Mouse (Mus musculus) midbrain, embryonic 16.5 days (tissue): Measurements from ENCODE around the gene Oip5. TPM values are rescaled to one million over a fixed set of nuclear protein-coding genes. Genes with fewer than 3 reads are reported as not detected.

Source experiments
- ATAC-seq: fragments of 200-750 bp; cut with Nextera tagmentation; 2 replicates; pipeline ENCODE4 v1.8.0; 2017; ENCODE audit warnings: moderate TSS enrichment
- H3K27ac ChIP-seq: fragments of 300-500 bp; sonication (generic); 2 replicates; pipeline ENCODE4 v1.5.1; 2014; ENCODE audit warnings: mild to moderate bottlenecking, low read length, mixed read lengths
- H3K27me3 ChIP-seq: fragments of 300-500 bp; sonication (generic); 2 replicates; pipeline ENCODE4 v1.6.1; 2014; ENCODE audit warnings: low read depth, low read length, mixed read lengths; ENCODE audit not compliant: control insufficient read depth, insufficient read depth
- H3K36me3 ChIP-seq: fragments of 300-500 bp; sonication (generic); 2 replicates; pipeline ENCODE4 v1.6.1; 2014; ENCODE audit warnings: mild to moderate bottlenecking, low read length, moderate library complexity, mixed read lengths; ENCODE audit not compliant: control insufficient read depth, insufficient read depth
- H3K4me1 ChIP-seq: fragments of 300-500 bp; sonication (generic); 2 replicates; pipeline ENCODE4 v1.6.1; 2014; ENCODE audit warnings: mild to moderate bottlenecking, low read length, mixed read lengths; ENCODE audit not compliant: control insufficient read depth, insufficient read depth
- H3K4me2 ChIP-seq: fragments of 300-500 bp; sonication (generic); 2 replicates; pipeline ENCODE4 v1.6.1; 2014; ENCODE audit warnings: mild to moderate bottlenecking, low read length, mixed read lengths
- H3K4me3 ChIP-seq: fragments of 300-500 bp; sonication (generic); 2 replicates; pipeline ENCODE4 v1.5.1; 2014; ENCODE audit warnings: low read depth, mild to moderate bottlenecking, low read length, moderate library complexity, mixed read lengths
- H3K9ac ChIP-seq: fragments of 300-500 bp; sonication (generic); 2 replicates; pipeline ENCODE4 v1.6.1; 2014; ENCODE audit warnings: low read depth, low read length, mixed read lengths
- H3K9me3 ChIP-seq: fragments of 300-500 bp; sonication (generic); replicated peaks from 2 replicates; pipeline ENCODE4 v1.6.1; 2014; ENCODE audit warnings: mild to moderate bottlenecking, low read length, mixed read lengths; ENCODE audit not compliant: control insufficient read depth, poor library complexity, severe bottlenecking
- WGBS: fragments of 180-500 bp; shearing (Covaris S2); extraction: QIAGEN DNeasy Blood & Tissue Kit; methylation state at CpG from one replicate; pipeline ENCODE4 v1.1.7; 2014; 5-methylcytosine and 5-hydroxymethylcytosine counted together
- polyA plus RNA-seq: library from polyadenylated mRNA; unstranded; fragments of >200 nt; fragmentation: Nextera tagmentation; extraction: Ambion mirVana; gene quantifications from 2 replicates; pipeline ENCODE4 v1.2.1, GENCODE M21; 2015

Oip5 gene
- polyA plus RNA-seq, 1 experiment from 2014 or later: 3.7 TPM

DNA sequence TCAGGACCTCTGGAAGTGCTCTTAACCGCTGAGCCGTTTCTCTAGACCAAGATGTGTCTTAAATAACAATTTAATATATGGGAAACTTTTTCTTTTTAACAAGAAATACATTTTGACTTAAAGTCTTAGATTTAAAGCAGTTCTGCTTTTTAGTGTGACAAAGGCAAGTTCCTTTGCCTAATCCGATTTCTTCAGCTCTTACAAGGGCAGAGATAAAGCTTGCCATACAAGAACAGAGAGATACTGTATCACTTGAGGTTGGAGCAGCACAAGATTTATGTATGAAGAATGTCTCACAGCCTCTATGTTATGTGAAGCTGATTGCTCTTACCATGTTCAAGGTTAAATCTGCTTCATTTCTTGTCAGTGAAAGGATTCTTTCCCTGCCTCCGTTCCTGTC lies 53.0 kb downstream of the Oip5 start:
- no peak overlapping the region for H3K4me2 ChIP-seq

DNA sequence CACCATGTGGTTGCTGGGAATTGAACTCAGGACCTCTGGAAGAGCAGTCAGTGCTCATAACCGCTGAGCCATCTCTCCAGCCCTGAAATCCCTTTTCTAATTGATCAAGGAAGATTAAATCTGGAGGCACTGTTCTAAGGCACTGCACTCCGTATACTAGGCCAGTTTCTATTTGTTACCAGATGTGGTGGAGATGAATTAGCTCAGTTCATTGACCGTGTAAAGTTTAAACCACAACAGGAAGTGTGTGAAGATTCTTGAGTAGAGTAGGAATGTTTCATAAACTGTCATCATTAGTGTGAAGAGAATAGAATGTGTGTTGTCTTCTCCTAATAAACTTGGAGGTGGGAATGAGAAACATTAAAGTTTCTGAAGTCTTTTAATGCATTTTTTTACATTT lies 56.5 kb downstream of the Oip5 start:
- 82% methylated on average over 3 of the region's 3 CpGs for WGBS

More for the DNA sequence above, 53.0 kb downstream of the Oip5 start:
- no peak for ATAC-seq
- H3K27ac ChIP-seq: no peak overlapping the region
- no peaks in the 10 kb centered on the region for H3K27me3 ChIP-seq
- 93% methylated on average over 4 of the region's 4 CpGs for WGBS
- no peaks in the 10 kb centered on the region for H3K9me3 ChIP-seq
- H3K4me3 ChIP-seq: no peak overlapping the region
- no peaks in the 10 kb centered on the region for H3K4me1 ChIP-seq
- no peak overlapping the region for H3K9ac ChIP-seq
- peaks cover 9% of the 10 kb centered on the region for H3K36me3 ChIP-seq

More for the DNA sequence above, 56.5 kb downstream of the Oip5 start:
- no peaks in the 10 kb centered on the region for H3K4me1 ChIP-seq
- H3K9ac ChIP-seq: no peak overlapping the region
- ATAC-seq: no peak
- H3K36me3 ChIP-seq: peaks cover 9% of the 10 kb centered on the region
- no peak overlapping the region for H3K4me3 ChIP-seq
- H3K4me2 ChIP-seq: no peak overlapping the region
- no peaks in the 10 kb centered on the region for H3K9me3 ChIP-seq
- no peak overlapping the region for H3K27ac ChIP-seq
- H3K27me3 ChIP-seq: no peaks in the 10 kb centered on the region

Other genes starting within 250 kb of the Oip5 start
- 2.7 and 3.8 TPM in 2 replicates for gene Ino80, start 140.8 kb downstream of the Oip5 start, polyA plus RNA-seq
- 1.0 TPM in 2 replicates for gene Exd1, start 70.8 kb downstream of the Oip5 start, polyA plus RNA-seq
- gene Chp1, start 70.8 kb downstream of the Oip5 start, polyA plus RNA-seq: 58.4 and 59.6 TPM in 2 replicates
- 7.1 and 9.6 TPM in 2 replicates for gene Nusap1, start 171 bp downstream of the Oip5 start, polyA plus RNA-seq
- 39.0 and 43.0 TPM in 2 replicates for gene Ndufaf1, start 44.4 kb upstream of the Oip5 start, polyA plus RNA-seq
- gene Rtf1, start 56.6 kb upstream of the Oip5 start, polyA plus RNA-seq: 53.3 and 58.6 TPM in 2 replicates
- 0.19 TPM in 2 replicates for gene Itpka, start 123.9 kb upstream of the Oip5 start, polyA plus RNA-seq
- gene Ltk, start 142.0 kb upstream of the Oip5 start, polyA plus RNA-seq: 2.0 and 2.7 TPM in 2 replicates
- gene Rpap1, start 169.1 kb upstream of the Oip5 start, polyA plus RNA-seq: 16.9 and 17.5 TPM in 2 replicates
- gene Tyro3, start 179.3 kb upstream of the Oip5 start, polyA plus RNA-seq: 20.0 and 24.4 TPM in 2 replicates